Mouse (Mus musculus) heart, embryonic 16.5 days (tissue): ENCODE measurements at regions not wholly inside any gene's neighbourhood (a gene's known extent, or its start where the extent isn't known, plus 50 kb on each side); places are given as distances from the start of the nearest gene placed in this dataset.

Source experiments
- ATAC-seq: fragments of 200-750 bp; cut with Nextera tagmentation; replicated peaks from 2 replicates; pipeline ENCODE4 v1.8.0; 2017; ENCODE audit warnings: moderate number of reproducible peaks; ENCODE audit not compliant: insufficient read depth, low FRiP score; ENCODE audit errors: extremely low read depth
- H3K27ac ChIP-seq: fragments of 300-500 bp; sonication (generic); 2 replicates; pipeline ENCODE4 v1.5.1; 2014; ENCODE audit warnings: mild to moderate bottlenecking, low read length, control low read depth, moderate library complexity
- H3K27me3 ChIP-seq: fragments of 300-500 bp; sonication (generic); 2 replicates; pipeline ENCODE4 v1.6.1; 2014; ENCODE audit warnings: low read length, mixed read lengths; ENCODE audit not compliant: control insufficient read depth, insufficient read depth
- H3K36me3 ChIP-seq: fragments of 300-500 bp; sonication (generic); 2 replicates; pipeline ENCODE4 v1.6.1; 2014; ENCODE audit not compliant: control insufficient read depth, insufficient read depth
- H3K4me1 ChIP-seq: fragments of 300-500 bp; sonication (generic); 2 replicates; pipeline ENCODE4 v1.6.1; 2014; ENCODE audit warnings: low read length, mixed read lengths; ENCODE audit not compliant: control insufficient read depth, insufficient read depth
- H3K4me2 ChIP-seq: fragments of 300-500 bp; sonication (generic); 2 replicates; pipeline ENCODE4 v1.6.1; 2014; ENCODE audit warnings: low read depth, mild to moderate bottlenecking, control low read depth, low read length
- H3K4me3 ChIP-seq: fragments of 300-500 bp; sonication (generic); 2 replicates; pipeline ENCODE4 v1.5.1; 2014; ENCODE audit warnings: mild to moderate bottlenecking, control low read depth, low read length
- H3K9ac ChIP-seq: fragments of 300-500 bp; sonication (generic); 2 replicates; pipeline ENCODE4 v1.6.1; 2014; ENCODE audit warnings: low read length, control low read depth
- H3K9me3 ChIP-seq: fragments of 300-500 bp; sonication (generic); replicated peaks from 2 replicates; pipeline ENCODE4 v1.6.1; 2016; ENCODE audit warnings: low read length; ENCODE audit not compliant: control insufficient read depth
- WGBS: fragments of 180-500 bp; shearing (Covaris S2); extraction: QIAGEN DNeasy Blood & Tissue Kit; methylation state at CpG from one replicate; pipeline ENCODE4 v1.1.7; 2014; 5-methylcytosine and 5-hydroxymethylcytosine counted together

- Histone ChIP-seq H3K27me3 (no peaks in the 10 kb centered on the region), H3K27ac (no peak overlapping the region), H3K9ac (no peak overlapping the region), H3K4me3 (no peak overlapping the region), H3K36me3 (no peaks in the 10 kb centered on the region), H3K4me1 (peaks cover 21% of the 10 kb centered on the region), H3K9me3 (no peaks in the 10 kb centered on the region), H3K4me2 (no peak overlapping the region)
- 89% methylated on average over 11 of the region's 11 CpGs for WGBS
- ATAC-seq = no peak
These were observed 235.6 kb upstream of the Id2 start for GRCm38 (mm10) chr12:25332384-25333035.

DNA sequence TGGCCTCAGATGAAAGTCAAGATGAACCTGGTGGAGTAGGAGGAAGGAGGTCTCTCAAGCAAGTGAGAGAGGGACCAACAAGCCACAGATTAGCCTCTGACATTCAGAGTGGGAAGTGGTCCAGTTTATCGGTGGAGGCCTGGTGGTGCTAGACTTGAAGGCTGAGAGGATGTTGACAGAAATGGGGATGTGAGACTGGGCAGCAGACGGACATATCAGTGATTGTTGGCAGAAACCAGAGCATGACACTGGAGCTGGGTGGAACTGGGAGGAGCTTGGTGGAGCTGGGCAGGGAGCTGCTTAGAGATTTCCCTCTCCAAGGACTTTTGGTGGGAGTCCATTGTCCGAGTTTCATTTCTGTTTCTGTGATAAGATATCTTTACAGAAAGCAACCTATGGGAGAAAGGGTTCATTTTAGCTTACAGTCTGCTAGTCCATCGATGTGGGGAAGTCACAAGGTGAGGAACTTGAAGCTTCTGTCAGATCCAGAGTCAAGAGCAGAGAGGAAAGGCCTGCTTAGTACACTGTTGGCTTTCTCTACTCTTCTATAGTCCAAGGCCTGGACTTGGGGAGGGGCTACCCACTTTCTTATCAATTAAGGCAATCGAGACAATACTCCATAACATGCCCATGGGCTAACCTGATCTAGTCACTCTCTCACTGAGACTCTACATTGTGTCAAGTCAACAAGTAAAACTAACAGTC is 233.2 kb upstream of the Id2 start:
- H3K9me3 ChIP-seq = no peaks in the 10 kb centered on the region
- peak overlapping the region; percentile 71 for H3K27ac ChIP-seq
- H3K4me2 ChIP-seq = no peak overlapping the region
- H3K4me3 ChIP-seq = no peak overlapping the region
- H3K4me1 ChIP-seq = peaks cover 21% of the 10 kb centered on the region
- H3K27me3 ChIP-seq = no peaks in the 10 kb centered on the region
- WGBS = 23% methylated on average over 5 of the region's 5 CpGs
- ATAC-seq = peak; percentile 94
- no peak overlapping the region for H3K9ac ChIP-seq
- no peaks in the 10 kb centered on the region for H3K36me3 ChIP-seq

DNA sequence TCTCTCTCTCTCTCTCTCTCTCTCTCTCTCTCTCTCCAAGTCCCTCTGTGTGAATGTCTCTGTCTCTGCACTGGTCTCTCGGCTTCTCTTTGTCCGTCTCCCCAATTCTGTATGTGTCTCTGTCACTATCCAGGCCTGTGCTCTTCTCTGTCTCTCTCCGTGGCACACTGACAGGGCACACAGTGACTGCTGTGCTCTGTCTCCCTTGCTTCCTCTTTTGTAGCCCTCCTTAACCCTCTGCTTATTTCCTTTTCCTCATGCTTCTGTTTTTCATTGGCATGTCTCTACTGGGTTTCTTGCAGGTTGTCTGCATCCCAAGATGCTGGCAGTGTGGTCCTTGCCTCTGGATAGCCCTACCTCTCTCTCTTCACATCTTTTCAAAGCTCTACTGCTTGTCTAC is 229.0 kb upstream of the Id2 start:
- Histone ChIP-seq H3K4me3 (no peak overlapping the region), H3K27ac (no peak overlapping the region), H3K27me3 (no peaks in the 10 kb centered on the region), H3K4me2 (no peak overlapping the region), H3K9me3 (no peaks in the 10 kb centered on the region), H3K4me1 (peaks cover 21% of the 10 kb centered on the region), H3K9ac (no peak overlapping the region), H3K36me3 (no peaks in the 10 kb centered on the region)
- 69% methylated on average over 3 of the region's 3 CpGs for WGBS
- ATAC-seq = no peak

- H3K4me2 ChIP-seq = no peak overlapping the region
- no peak overlapping the region for H3K27ac ChIP-seq
- peaks cover 10% of the 10 kb centered on the region for H3K4me1 ChIP-seq
- H3K4me3 ChIP-seq = no peak overlapping the region
- H3K36me3 ChIP-seq = no peaks in the 10 kb centered on the region
- no peak overlapping the region for H3K9ac ChIP-seq
- no peaks in the 10 kb centered on the region for H3K9me3 ChIP-seq
- no peak for ATAC-seq
- H3K27me3 ChIP-seq = no peaks in the 10 kb centered on the region
- 100% methylated on average over 1 of the region's 1 CpGs for whole genome bisulfite sequencing
These were observed 226.2 kb upstream of the Id2 start for GRCm38 (mm10) chr12:25323171-25323570.

DNA sequence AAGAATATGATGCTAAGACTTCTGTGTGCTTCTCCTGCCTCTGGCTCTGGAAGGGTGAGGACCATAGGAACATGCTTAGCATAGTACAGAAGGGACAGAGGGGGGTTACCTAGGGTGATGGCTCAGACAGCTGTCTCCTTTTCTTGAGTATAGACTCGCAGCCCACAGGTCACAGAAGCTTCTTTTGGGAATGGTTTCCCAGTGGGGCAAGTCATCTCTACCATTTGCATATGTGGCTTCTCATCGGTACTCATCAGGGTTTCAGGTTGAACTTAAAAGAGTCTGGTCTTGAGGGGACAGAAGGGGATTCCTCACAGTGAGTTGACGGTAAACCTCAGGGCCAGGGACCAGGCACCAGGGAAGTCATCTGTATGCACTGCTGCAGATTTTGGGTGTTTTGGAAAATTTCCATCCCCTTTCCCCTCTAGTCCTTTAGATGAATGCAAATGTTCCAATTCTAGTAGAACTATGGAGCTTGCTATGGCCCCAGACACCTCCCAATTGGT is 223.4 kb upstream of the Id2 start:
- H3K36me3 ChIP-seq = no peaks in the 10 kb centered on the region
- peaks cover 13% of the 10 kb centered on the region for H3K4me1 ChIP-seq
- H3K9me3 ChIP-seq = no peaks in the 10 kb centered on the region
- H3K27me3 ChIP-seq = no peaks in the 10 kb centered on the region
- no peak overlapping the region for H3K9ac ChIP-seq
- H3K4me3 ChIP-seq = no peak overlapping the region
- WGBS = 91% methylated on average over 3 of the region's 3 CpGs
- H3K27ac ChIP-seq = no peak overlapping the region
- ATAC-seq = no peak
- no peak overlapping the region for H3K4me2 ChIP-seq

- no peaks in the 10 kb centered on the region for H3K36me3 ChIP-seq
- no peak overlapping the region for H3K4me2 ChIP-seq
- H3K9ac ChIP-seq = no peak overlapping the region
- H3K4me3 ChIP-seq = no peak overlapping the region
- WGBS = 83% methylated on average over 2 of the region's 2 CpGs
- no peaks in the 10 kb centered on the region for H3K9me3 ChIP-seq
- ATAC-seq = no peak
- H3K27ac ChIP-seq = no peak overlapping the region
- peaks cover 13% of the 10 kb centered on the region for H3K4me1 ChIP-seq
- H3K27me3 ChIP-seq = no peaks in the 10 kb centered on the region
These were observed 222.9 kb upstream of the Id2 start for GRCm38 (mm10) chr12:25319846-25320245.

- H3K27ac ChIP-seq = peak overlapping the region; percentile 90
- H3K9me3 ChIP-seq = no peaks in the 10 kb centered on the region
- ATAC-seq = peak; percentile 86
- peak overlapping the region; percentile 19; the same call in 1 of the 2 replicates for H3K4me2 ChIP-seq
- H3K36me3 ChIP-seq = no peaks in the 10 kb centered on the region
- no peaks in the 10 kb centered on the region for H3K27me3 ChIP-seq
- WGBS = 34% methylated on average over 4 of the region's 4 CpGs
- H3K9ac ChIP-seq = peak overlapping the region; percentile 36; the same call in 1 of the 2 replicates
- no peak overlapping the region for H3K4me3 ChIP-seq
- H3K4me1 ChIP-seq = peaks cover 13% of the 10 kb centered on the region
These were observed 221.2 kb upstream of the Id2 start for GRCm38 (mm10) chr12:25318072-25318671.

DNA sequence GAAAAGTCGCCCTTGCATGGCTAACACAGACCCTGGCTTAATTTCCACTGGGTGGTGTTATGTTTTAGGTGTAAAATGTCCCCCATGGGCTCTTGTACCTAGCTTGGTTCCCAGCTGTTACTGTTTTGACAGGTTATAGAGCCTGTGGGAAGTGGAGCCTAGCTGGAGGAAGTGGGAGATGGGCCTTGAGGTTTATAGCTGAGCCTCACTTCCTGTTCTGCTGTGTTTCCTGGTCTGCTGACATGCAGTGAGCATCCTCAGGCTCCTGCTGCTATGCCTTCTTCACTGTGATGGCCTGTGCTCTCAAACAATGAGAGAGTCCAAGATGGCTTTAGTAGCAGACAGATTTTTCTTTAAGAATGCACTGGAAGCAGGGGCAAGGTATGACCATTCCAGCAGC is 219.0 kb upstream of the Id2 start:
- WGBS = 88% methylated on average over 1 of the region's 1 CpGs
- Histone ChIP-seq H3K4me2 (no peak overlapping the region), H3K27me3 (no peaks in the 10 kb centered on the region), H3K4me1 (peaks cover 16% of the 10 kb centered on the region), H3K9ac (no peak overlapping the region), H3K27ac (no peak overlapping the region), H3K4me3 (no peak overlapping the region), H3K36me3 (no peaks in the 10 kb centered on the region), H3K9me3 (no peaks in the 10 kb centered on the region)
- no peak for ATAC-seq

- ATAC-seq = no peak
- Histone ChIP-seq H3K4me2 (no peak overlapping the region), H3K9me3 (no peaks in the 10 kb centered on the region), H3K36me3 (no peaks in the 10 kb centered on the region), H3K27me3 (no peaks in the 10 kb centered on the region), H3K9ac (no peak overlapping the region), H3K4me1 (peaks cover 19% of the 10 kb centered on the region), H3K4me3 (no peak overlapping the region), H3K27ac (no peak overlapping the region)
These were observed 216.3 kb upstream of the Id2 start for GRCm38 (mm10) chr12:25313212-25313611.
